Mouse (Mus musculus) erythroblast, embryonic 14.5 days (primary cell): Measurements from ENCODE around the gene Zswim9.

Experiments
- GATA1 ChIP-seq: IDR thresholded peaks from 2 replicates; pipeline ENCODE4 v1.6.1; 2012; ENCODE audit warnings: low read length, inconsistent platforms, mixed read lengths
- TAL1 ChIP-seq: IDR thresholded peaks from 3 replicates; pipeline ENCODE4 v1.6.1; 2012; ENCODE audit warnings: low read length, inconsistent platforms, mixed read lengths

GRCm38 (mm10) chr7:13271704-13272103 lies 6.8 kb downstream of the Zswim9 start:
- TF ChIP-seq TAL1 (no peak), GATA1 (no peak)
